Mouse (Mus musculus): Measurements from ENCODE around the gene Brd3. TPM values are rescaled to one million over a fixed set of nuclear protein-coding genes. Genes with fewer than 3 reads are reported as not detected.
"Not testable (repeated sequence)": the region's sequence is repeated elsewhere in the genome, so short reads cannot be mapped to it uniquely, and the experiment has no call there.

Gene Brd3
- 28.6 TPM in 2 replicates for polyA plus RNA-seq (2012; rRNA removed)

- TF ChIP-seq CTCF (IDR thresholded peaks at IDR 0.05; ENCODE audit: borderline replicate concordance, insufficient read depth, low read depth, low read length) (no peak), POLR2A (IDR thresholded peaks at IDR 0.05; ENCODE audit: borderline replicate concordance, insufficient read depth, low read length) (no peak)
- no peak for DNase-seq
- no peak within 1 kb of the TSS for H3K27ac ChIP-seq (ENCODE audit: insufficient read depth, low read length)
- 79% methylated on average over 4 of the region's 4 CpGs for WGBS
- no peaks in the 10 kb centered on the region for H3K4me1 ChIP-seq (ENCODE audit: control insufficient read depth, insufficient read depth, low read length)
- H3K4me3 ChIP-seq (replicated peaks; ENCODE audit: insufficient read depth, low read depth, low read length) = no peak within 1 kb of the TSS
- H3K27me3 ChIP-seq (ENCODE audit: control insufficient read depth, insufficient read depth, low read length) = no peaks in the 10 kb centered on the region
These were observed at the start of gene Brd3 for GRCm38 (mm10) chr2:27507562-27507961. Brd3 (minus strand) TSS chr2:27507662.

GRCm38 (mm10) chr2:27556921-27557320, 49.5 kb upstream of the Brd3 start:
- no peak for DNase-seq
- 90% methylated on average over 6 of the region's 6 CpGs for WGBS
- no peak for TF ChIP-seq CTCF (IDR thresholded peaks at IDR 0.05; ENCODE audit: borderline replicate concordance, insufficient read depth, low read depth, low read length)
- no peak for TF ChIP-seq POLR2A (IDR thresholded peaks at IDR 0.05; ENCODE audit: borderline replicate concordance, insufficient read depth, low read length)
- Histone ChIP-seq H3K4me1 (ENCODE audit: control insufficient read depth, insufficient read depth, low read length) (no peaks in the 10 kb centered on the region), H3K27me3 (ENCODE audit: control insufficient read depth, insufficient read depth, low read length) (no peaks in the 10 kb centered on the region), H3K27ac (ENCODE audit: insufficient read depth, low read length) (no peak overlapping the region), H3K4me3 (replicated peaks; ENCODE audit: insufficient read depth, low read depth, low read length) (no peak overlapping the region)

DNA sequence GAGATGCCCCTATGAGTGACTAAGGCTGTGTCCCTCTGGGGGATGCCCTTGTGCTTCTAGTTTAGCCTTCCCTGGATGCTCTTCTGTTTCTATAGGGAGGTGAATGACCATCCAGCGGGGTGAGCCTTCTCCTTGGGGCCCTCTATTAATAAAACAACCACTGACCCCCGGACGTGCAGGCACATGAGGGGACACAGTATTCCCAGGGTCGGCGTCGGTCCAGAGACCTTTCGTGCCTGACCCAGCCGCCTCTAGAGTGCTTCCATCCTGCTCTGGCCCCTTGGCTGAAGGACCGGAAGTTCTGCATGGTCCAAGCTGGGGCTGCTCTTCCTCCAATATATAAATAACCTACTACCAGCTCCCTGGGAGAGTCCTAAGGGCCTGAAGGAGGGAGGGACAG, 46.8 kb upstream of the Brd3 start:
- DNase-seq = no peak
- H3K4me1 ChIP-seq (ENCODE audit: control insufficient read depth, insufficient read depth, low read length) = no peaks in the 10 kb centered on the region
- H3K4me3 ChIP-seq (replicated peaks; ENCODE audit: insufficient read depth, low read depth, low read length) = no peak overlapping the region
- TF ChIP-seq POLR2A (IDR thresholded peaks at IDR 0.05; ENCODE audit: borderline replicate concordance, insufficient read depth, low read length) (no peak), CTCF (IDR thresholded peaks at IDR 0.05; ENCODE audit: borderline replicate concordance, insufficient read depth, low read depth, low read length) (no peak)
- 90% methylated on average over 9 of the region's 9 CpGs for WGBS
- no peak overlapping the region for H3K27ac ChIP-seq (ENCODE audit: insufficient read depth, low read length)
- no peaks in the 10 kb centered on the region for H3K27me3 ChIP-seq (ENCODE audit: control insufficient read depth, insufficient read depth, low read length)

DNA sequence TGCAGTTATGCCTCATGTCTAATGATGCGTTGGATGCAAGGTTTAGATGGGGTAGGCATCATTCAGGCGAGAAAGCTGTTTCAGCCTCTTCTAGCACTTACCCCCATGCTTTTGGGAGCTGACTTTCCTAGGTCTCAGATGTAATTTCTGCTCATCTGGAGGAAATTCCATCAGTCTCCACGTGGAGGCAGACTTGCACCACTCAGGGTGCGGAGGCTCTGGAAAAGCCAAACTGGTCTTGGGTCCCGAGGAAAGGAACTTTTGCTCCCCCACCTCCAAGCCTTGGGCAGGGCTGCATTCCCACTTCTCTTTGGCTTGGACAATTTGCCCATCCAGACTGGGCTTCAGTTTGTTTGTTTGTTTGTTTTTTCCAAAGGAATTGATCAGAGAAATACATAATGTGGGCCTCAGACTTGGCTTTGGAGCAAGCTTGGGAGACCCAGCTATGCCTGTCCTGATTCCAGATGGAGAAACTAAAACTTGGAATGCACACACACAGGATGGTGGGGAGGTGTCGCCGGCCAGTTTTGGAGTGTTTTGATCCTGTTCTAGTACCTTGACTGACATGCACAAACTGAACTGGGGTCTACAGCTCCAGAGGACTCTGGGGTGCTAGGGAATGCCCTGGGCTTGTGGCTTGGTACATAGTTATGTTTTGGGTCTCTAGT, 45.3 kb upstream of the Brd3 start:
- 6% methylated on average over 7 of the region's 7 CpGs for WGBS
- Histone ChIP-seq H3K27ac (ENCODE audit: insufficient read depth, low read length) (no peak overlapping the region), H3K27me3 (ENCODE audit: control insufficient read depth, insufficient read depth, low read length) (no peaks in the 10 kb centered on the region), H3K4me1 (ENCODE audit: control insufficient read depth, insufficient read depth, low read length) (no peaks in the 10 kb centered on the region), H3K4me3 (replicated peaks; ENCODE audit: insufficient read depth, low read depth, low read length) (no peak overlapping the region)
- TF ChIP-seq CTCF (IDR thresholded peaks at IDR 0.05; ENCODE audit: borderline replicate concordance, insufficient read depth, low read depth, low read length) (peak; percentile 98), POLR2A (IDR thresholded peaks at IDR 0.05; ENCODE audit: borderline replicate concordance, insufficient read depth, low read length) (no peak)
- DNase-seq = peak; percentile 49 to 74

- no peak for DNase-seq
- no peak overlapping the region for H3K4me3 ChIP-seq (replicated peaks; ENCODE audit: insufficient read depth, low read depth, low read length)
- WGBS = 96% methylated on average over 1 of the region's 1 CpGs
- H3K4me1 ChIP-seq (ENCODE audit: control insufficient read depth, insufficient read depth, low read length) = no peaks in the 10 kb centered on the region
- TF ChIP-seq POLR2A (IDR thresholded peaks at IDR 0.05; ENCODE audit: borderline replicate concordance, insufficient read depth, low read length) = no peak
- TF ChIP-seq CTCF (IDR thresholded peaks at IDR 0.05; ENCODE audit: borderline replicate concordance, insufficient read depth, low read depth, low read length) = no peak
- H3K27me3 ChIP-seq (ENCODE audit: control insufficient read depth, insufficient read depth, low read length) = no peaks in the 10 kb centered on the region
- H3K27ac ChIP-seq (ENCODE audit: insufficient read depth, low read length) = no peak overlapping the region
These were observed 41.4 kb upstream of the Brd3 start for GRCm38 (mm10) chr2:27548664-27549369.

DNA sequence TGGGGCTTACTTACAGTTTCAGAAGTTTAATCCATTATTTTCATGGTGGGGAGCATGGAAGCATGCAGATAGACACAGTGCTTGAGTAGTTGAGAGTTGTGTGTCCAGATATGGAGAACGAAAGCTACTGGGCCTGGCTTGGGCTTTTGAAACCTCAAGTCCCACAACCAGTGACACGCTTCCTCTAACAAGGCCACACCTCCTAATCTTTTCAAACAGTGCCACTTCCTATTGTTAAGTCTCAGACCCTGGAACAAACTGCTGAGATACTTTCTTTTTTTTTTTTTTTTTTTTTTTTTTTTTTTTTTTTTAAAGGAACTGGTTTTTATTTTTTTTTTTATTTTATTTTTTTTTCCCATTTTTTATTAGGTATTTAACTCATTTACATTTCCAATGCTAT, 40.5 kb upstream of the Brd3 start:
- Histone ChIP-seq H3K27ac (ENCODE audit: insufficient read depth, low read length) (no peak overlapping the region), H3K4me3 (replicated peaks; ENCODE audit: insufficient read depth, low read depth, low read length) (no peak overlapping the region), H3K27me3 (ENCODE audit: control insufficient read depth, insufficient read depth, low read length) (no peaks in the 10 kb centered on the region), H3K4me1 (ENCODE audit: control insufficient read depth, insufficient read depth, low read length) (no peaks in the 10 kb centered on the region)
- DNase-seq = no peak
- WGBS = 97% methylated on average over 2 of the region's 2 CpGs
- no peak for TF ChIP-seq POLR2A (IDR thresholded peaks at IDR 0.05; ENCODE audit: borderline replicate concordance, insufficient read depth, low read length)
- no peak for TF ChIP-seq CTCF (IDR thresholded peaks at IDR 0.05; ENCODE audit: borderline replicate concordance, insufficient read depth, low read depth, low read length)

GRCm38 (mm10) chr2:27547326-27547725, 39.9 kb upstream of the Brd3 start:
- Histone ChIP-seq H3K4me1 (ENCODE audit: control insufficient read depth, insufficient read depth, low read length) (no peaks in the 10 kb centered on the region), H3K4me3 (replicated peaks; ENCODE audit: insufficient read depth, low read depth, low read length) (no peak overlapping the region), H3K27ac (ENCODE audit: insufficient read depth, low read length) (no peak overlapping the region), H3K27me3 (ENCODE audit: control insufficient read depth, insufficient read depth, low read length) (no peaks in the 10 kb centered on the region)
- WGBS = 43% methylated on average over 1 of the region's 1 CpGs
- no peak for TF ChIP-seq POLR2A (IDR thresholded peaks at IDR 0.05; ENCODE audit: borderline replicate concordance, insufficient read depth, low read length)
- no peak for TF ChIP-seq CTCF (IDR thresholded peaks at IDR 0.05; ENCODE audit: borderline replicate concordance, insufficient read depth, low read depth, low read length)
- no peak for DNase-seq

DNA sequence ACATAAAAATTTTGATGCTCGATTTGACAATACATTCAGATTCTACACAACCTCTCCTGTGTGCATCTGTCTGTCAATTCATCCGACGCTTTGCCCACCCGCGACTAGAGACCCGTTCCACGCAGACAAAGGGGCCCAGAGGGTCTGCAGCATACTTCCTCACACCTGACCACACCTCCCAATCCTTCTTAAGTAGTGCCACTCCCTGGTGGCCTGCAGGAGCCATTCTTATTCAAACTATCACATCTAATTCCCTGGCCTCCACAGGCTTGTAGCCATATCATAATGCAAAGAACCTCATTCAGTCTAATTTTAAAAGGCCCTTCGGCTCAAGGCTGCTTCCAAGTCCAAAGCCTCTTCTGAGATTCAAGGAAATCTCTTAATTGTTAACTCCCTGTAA, 38.6 kb upstream of the Brd3 start:
- not testable (repeated sequence) for H3K4me3 ChIP-seq (replicated peaks; ENCODE audit: insufficient read depth, low read depth, low read length); H3K27me3 ChIP-seq (ENCODE audit: control insufficient read depth, insufficient read depth, low read length); DNase-seq; H3K4me1 ChIP-seq (ENCODE audit: control insufficient read depth, insufficient read depth, low read length); H3K27ac ChIP-seq (ENCODE audit: insufficient read depth, low read length)
- 94% methylated on average over 8 of the region's 8 CpGs for WGBS

DNA sequence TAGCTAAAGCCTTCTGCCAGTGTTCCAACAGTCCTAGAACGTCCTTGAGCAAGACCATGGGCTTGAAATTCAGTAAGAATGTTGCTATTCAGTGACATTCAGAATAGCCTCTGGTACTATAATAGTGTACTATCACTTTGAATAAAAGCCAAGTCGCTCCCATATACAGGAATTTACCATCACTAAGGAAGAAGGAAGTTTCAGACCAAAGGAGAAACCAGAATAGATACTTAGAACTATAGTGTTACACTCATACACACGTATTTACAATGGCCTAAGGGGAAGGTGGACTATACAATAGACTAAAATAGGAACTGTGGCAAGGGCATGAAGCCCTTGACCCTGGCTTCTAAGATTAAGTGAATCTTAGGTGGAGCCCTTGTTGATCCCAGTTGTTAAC, 38.1 kb upstream of the Brd3 start:
- H3K4me1 ChIP-seq (ENCODE audit: control insufficient read depth, insufficient read depth, low read length); DNase-seq; H3K27ac ChIP-seq (ENCODE audit: insufficient read depth, low read length); H3K4me3 ChIP-seq (replicated peaks; ENCODE audit: insufficient read depth, low read depth, low read length); H3K27me3 ChIP-seq (ENCODE audit: control insufficient read depth, insufficient read depth, low read length): not testable (repeated sequence)
- WGBS = 76% methylated on average over 3 of the region's 3 CpGs
